Mouse (Mus musculus) activated CD4-positive, CD25-positive, alpha-beta regulatory T cell, adult 4 months (primary cell): ENCODE results near the gene Gm49416. TPM values are rescaled to one million over a fixed set of nuclear protein-coding genes. Genes with fewer than 3 reads are reported as not detected.
A peak's percentile ranks its signal among the peaks of the same experiment; 100 is the strongest.
"Not testable (repeated sequence)": the region's sequence is repeated elsewhere in the genome, so short reads cannot be mapped to it uniquely, and the experiment has no call there.

ENCODE experiments used
- ATAC-seq: one replicate; pipeline ENCODE4 v1.8.0; 2017
- polyA plus RNA-seq, 2 experiments: library from polyadenylated mRNA; unstranded; fragments of 100-300 nt; shearing (Covaris generic); gene quantifications; one replicate each; pipeline ENCODE4 v1.2.1; 2017

Gene Gm49416
- polyA plus RNA-seq, result 1 to 10 TPM in 1 of 2 experiments, not detected in 1; 1.5 TPM

DNA sequence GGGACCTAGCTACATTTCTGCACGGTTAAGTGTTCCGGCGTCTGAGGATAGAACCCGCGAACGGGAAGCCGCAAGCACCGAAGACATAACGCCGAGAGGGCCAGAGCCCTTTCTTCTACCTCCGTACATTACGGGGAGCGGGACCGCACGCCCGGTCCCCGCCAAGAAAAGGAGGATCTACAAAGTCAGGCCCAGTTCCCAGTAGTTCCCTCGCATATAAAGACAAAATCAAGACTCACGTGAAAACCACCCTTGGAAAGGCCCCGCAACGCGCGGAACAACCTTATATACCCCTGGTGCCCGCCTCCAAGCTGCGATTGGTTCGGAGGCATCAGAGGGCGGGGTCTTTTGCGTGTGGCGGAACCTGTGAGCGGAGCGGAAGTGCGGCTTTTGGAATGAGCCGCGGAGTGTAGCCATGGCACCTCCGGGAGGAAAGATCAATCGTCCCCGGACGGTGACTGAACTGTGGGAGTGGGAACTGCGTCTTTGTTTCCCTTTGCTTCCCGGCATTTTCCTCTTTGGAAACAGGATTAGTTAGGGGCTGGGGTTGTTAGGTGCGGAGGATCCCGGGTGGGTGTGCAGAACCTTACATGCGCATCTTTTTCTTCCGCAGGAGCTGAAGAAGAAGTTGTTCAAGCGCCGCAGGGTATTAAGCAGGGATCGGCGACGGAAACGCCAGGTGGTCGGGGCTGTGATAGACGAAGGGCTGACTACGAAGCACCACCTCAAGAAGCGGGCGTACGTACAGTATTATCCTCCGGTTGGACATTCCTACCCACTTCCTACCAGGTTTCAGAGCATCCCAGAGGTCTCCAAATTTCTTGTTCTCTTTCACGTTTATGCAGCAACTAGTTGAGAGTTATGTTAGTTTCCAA, at the start of gene Gm49416, which contains the start of gene 1810009A15Rik:
TSS of gene Gm49416 (plus strand) at position 416 of the 875 bp plus-strand sequence.
TSS of gene 1810009A15Rik (plus strand) at position 343 of the 875 bp plus-strand sequence.
- ATAC-seq, result peak; percentile 87

DNA sequence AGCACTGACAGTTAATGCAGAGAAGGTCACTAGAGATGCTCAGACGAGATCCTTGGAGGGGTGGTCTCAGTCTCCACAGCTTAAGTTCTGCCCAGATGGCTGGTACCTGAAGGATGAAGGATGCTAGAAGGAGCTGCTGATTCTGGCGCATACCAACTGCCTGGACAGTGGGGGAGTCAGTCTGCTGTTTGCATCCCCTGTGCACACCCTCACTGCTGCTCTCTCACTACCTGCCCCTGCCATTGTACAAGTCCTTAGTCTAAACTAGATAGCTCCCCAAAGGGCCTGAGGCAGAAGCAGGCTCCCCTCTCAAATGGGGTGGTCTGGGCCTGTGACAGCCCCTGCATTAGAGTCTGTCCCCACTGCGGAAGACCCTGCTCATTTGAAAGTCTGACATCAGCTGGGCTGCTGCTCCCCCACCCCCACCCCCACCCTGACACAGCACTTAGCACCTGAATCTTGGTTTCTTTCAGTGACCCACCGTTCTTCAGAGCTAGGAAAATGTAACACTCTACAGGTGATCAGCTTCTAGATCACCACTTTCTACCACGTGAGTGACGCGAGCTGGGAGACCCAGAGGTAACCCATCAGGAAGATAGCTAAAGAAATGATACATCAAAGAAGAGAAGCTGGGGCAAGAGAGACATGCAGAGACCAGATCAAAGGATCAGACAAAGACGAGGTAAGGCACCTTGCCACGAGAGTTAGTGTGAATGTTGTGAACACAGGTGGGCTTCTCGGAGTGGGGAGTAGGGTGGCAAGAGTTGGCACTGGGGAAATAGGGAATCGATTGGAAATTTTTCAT, 49.4 kb upstream of the Gm49416 start, which contains the start of gene Gng3:
TSS of gene Gng3 (minus strand) at position 92 of the 805 bp plus-strand sequence.
- no peak for ATAC-seq

DNA sequence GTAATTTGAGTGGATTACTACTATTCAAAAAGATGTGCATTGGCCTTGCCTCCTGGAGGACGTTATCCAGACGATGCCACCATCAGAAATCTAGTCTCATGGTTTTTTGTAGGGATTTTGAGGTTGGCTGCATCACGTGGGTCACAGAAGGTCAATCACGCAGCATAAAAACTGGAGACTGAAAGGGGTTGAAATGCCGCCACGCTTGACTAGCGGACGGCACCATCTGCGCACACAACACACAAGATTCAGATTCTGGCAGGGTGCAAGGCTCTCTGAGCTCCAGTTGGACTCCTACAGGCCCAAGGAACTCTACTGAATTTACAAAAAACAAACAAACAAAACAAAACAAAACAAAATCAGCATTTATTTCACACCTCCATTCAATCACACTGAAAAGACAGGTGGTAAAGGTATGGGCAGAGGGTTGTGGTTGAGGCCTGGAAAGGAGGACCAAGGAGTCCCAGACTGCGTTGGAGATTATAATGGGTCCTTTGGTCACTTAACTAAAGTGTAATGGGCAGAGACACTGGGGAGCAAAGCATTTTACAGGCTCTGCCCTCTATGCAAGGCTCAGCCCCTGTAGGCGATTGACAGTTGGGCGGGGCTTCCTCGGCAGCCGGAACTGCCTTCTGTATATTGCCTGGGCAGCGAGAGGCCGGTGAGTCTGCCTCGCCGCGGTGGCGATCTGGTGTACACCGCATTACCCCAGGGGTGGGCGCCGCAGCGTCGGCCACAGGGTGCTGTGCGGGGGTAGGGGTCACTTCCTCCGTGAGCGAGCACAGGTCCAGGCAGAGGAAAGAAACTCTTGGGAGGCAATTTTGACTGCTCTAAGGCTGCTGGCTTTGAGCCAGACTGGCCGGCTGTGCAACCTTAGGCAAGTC, 48.6 kb upstream of the Gm49416 start:
- ATAC-seq, result peak; percentile 17

DNA sequence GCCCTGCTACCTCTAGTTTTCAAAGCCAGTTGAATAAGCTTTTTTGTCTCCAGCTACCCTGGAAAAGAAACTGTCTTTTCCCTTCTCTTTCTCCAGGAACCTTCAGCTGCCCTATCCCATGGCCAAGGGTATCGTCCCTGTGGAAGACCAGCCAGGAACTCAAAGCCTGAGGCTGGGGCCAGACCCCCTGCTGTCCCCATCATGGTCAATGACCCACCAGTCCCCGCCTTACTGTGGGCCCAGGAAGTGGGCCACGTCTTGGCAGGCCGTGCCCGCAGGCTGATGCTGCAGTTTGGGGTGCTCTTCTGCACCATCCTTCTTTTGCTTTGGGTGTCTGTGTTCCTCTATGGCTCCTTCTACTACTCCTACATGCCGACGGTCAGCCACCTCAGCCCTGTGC, 47.7 kb upstream of the Gm49416 start:
- no peak for ATAC-seq

DNA sequence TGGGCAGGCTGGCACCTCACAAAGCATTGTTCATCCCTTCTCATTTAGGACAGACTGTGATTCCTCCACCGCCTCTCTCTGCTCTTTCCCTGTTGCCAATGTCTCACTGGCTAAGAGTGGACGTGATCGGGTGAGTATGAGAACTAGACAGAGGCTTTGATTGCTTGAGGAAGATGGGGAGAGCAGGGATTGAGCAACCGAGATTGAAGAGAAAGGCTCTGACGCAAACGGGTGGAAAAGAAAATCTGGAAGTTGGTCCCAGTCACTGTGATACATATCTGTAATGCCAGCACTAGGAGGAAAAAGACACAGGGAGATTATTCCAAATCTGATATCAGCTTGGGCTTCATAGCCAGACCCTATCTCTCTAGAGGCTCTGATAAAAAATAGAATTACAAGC, 45.8 kb upstream of the Gm49416 start:
- no peak for ATAC-seq

DNA sequence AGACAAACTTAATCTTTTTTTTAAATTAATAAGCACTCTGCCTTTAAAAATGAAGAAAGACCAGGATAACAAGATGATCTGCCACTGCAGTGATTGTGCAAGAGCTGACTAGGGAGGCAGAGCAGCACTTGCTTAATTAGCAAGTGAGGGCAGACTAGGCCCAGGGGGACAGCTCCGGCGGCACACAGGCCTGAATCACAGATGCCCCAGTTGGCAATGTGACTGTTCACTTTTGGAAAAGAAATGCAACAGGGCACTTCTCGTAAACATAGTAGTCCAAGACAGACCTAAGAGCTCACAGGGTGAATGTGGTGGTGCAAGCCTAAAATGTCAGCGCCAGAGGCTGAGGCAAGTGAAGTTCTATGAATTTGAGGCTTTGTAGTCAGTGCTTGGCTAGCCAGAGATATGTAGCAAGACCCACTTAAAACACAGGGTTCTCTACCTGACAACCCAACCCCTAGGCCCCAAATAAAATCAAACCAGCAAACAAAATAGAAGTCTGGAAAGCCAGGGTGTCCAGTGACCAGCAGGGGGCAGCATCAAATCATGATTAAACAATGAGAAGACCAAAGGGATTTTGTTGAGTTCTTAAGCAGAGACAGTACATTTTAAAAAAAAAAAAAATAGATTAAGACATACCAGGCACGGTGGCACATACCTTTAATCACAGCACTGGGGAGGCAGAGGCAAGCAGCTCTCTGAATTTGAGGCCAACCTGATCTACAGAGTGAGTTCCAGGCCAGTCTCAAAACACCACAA, 44.2 kb upstream of the Gm49416 start:
- no peak for ATAC-seq

DNA sequence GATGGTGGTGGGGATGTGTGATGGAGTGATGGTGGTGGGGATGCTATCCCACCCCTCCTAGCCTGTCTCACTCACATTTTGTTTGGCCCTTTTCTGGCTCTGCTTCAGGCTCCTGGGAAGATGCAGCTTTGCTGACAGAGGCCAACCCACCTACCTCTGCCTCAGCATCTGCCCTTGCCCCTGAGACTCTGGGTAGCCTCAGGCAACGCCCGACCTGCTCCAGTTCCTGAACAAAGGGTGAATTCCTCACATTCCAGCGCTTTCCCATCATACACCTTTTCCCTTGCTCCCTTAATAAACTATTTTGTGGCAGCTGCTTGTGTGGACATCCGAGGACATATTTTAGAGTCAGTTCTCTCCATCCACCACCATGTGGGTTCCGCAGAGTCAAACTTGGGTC, 40.4 kb upstream of the Gm49416 start:
- ATAC-seq, result no peak

DNA sequence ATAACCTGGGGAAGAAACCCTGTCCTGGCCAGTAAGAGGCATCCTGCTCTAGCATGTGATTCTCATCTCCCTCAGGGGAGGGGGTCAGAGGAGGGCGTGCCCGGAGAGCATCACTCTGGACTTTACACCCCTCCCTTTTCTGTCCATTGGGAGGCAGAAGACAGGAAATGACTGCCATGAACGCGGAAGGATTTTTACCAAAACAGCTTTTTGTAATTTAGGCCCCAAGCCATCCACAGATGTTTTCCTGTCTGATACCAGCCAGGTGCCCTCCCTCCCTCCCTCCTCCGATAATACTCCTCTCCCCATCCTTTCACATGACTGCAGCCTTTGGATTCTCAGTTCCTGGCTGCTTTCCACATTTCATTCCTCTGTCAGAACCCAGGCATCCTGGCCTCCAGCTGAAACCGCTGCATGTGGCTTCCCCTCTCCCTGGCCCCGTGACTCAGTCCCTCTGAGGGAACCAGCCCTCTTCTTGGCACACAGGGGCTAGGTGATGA, 38.3 kb upstream of the Gm49416 start, which contains the start of gene Lrrn4cl:
TSS of gene Lrrn4cl (plus strand) at position 367 of the 500 bp plus-strand sequence.
- ATAC-seq, result no peak

DNA sequence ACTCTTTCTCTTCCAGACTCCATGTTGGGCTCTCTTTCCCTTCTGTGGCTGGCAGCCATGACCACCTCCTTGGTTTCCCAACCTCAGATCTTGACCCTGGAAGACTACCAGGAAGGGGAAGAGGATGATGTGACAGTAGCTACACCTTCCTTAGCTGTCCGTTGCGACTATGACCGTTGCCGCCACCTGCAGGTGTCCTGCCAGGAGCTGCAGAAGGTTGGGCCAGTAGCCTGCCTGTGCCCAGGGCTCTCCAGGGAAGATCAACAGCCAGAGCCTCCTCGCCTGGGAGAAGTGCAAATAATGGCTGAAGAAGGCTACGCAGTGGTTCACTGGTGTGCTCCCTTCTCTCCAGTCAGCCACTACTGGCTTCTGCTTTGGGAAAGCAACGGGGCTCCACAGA, 37.1 kb upstream of the Gm49416 start:
- ATAC-seq, result no peak

DNA sequence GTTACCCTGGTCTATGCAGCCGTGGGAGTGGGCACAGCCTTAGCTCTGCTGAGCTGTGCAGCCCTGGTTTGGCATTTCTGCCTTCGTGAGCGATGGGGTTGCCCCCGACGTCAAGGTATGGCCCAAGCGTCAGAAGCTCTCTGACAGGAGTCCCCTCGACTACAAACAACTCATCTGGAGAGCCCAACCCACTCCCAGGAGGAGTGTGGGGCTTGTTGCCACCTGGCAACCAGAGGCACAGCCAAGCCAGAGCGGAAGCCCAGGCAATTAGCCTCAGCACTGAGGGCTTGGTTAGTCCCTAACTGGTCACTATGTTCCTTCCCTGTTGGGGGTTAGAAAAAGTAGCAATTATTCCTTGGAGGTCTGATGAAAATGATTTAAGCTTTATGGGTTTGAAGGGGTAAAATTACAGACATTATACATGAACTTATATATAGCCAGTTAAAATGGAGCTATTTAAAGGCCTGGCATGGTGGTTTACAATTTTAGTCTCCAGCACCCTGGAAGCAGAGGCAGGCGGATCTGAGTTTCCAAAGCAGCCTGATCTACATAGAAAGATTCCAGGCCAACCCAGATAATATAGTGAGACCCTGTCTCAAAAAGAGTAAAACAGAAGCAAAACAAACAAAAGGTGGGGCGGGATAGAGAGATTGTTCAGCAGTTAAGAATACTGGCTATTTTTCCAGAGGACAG, 36.3 kb upstream of the Gm49416 start:
- ATAC-seq, result no peak

DNA sequence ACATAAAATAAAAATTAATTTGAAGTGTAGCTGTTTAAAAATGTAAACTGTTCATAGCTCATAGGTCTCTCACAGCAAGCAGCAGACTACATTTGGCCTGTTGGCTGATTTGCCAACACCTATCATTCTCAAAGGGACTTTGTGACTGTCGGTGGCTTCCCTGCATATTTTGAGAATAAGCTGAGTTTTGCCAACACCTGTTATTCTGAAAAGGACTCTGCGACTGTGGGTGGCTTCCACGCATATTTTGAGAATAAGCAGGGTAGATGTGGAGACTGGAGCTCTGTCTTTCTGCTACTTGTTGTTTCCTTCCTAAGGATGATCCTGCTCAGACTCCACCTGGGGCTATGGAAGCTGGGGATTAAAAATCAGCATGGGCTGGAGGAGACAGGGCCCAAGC, 35.6 kb upstream of the Gm49416 start:
- ATAC-seq, result no peak

DNA sequence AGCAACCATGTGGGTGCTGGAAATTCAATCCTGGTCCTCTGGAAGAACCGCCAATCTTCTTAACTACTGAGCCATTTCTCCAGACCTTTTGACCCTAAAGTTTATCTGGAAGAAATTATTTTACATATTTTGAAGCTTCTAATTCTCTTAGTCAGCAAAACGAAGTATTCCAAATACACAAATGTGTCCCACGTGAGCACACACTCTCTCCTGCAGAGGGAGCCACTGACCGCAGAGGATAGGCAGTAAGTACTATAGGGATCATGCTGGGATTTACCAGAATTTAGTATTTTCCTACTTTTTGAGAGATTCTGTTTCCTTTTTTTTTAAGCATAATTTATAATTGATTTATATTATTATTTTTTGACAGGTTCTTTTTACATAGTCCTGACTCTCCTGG, 31.0 kb upstream of the Gm49416 start:
- no peak for ATAC-seq

DNA sequence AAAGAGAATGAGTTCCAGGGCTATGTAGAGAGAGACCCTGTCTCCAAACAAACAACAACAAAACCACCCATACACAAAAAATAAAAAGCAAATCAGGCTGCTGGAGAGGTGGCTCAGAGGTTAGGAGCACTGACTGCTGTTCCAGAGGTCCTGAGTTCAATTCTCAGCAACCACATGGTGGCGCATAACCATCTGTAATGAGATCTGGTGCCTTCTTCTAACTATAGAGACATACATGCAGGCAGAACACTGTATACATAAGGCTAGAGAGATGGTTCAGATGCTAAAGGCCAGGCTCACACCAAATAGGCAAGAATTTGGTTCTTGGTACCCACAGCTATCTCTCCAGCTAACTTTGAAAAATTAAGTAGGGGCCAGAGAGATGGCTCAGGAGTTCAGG, 29.7 kb upstream of the Gm49416 start:
- no peak for ATAC-seq

DNA sequence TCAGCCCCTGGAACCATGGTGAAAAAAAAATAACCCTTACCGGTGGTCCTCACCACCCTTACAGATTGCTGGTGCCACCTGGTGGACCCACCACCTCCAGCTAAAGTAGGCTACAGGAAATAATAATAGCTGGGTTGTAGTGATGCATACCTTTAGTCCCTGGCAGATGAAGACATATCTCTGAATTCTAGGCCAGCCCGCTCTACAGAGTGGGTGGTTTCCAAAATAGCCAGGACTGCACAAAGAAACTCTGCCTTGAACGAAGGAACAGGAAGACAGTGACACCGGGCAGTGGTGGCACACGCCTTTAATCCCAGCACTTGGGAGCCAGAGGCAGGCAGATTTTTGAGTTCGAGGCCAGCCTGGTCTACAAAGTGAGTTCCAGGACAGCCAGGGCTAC, 24.5 kb upstream of the Gm49416 start:
- no peak for ATAC-seq

DNA sequence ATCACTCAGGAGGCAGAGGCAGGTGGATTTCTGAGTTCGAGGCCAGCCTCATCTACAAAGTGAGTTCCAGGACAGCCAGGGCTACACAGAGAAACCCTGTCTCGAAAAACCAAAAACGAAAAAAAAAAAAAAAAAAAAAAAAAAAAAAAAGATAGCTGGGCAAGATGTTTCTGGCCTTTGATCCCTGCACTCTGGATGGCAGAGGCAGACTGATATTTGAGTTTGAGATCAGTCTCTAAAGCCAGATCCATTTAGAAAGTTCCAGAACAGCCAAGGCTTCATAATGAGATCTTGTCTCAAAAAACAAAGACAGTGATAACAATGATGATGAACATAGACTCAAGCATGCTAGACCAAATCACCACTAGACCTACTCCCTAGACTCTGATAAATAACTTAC, 18.3 kb upstream of the Gm49416 start:
- ATAC-seq, result not testable (repeated sequence)

DNA sequence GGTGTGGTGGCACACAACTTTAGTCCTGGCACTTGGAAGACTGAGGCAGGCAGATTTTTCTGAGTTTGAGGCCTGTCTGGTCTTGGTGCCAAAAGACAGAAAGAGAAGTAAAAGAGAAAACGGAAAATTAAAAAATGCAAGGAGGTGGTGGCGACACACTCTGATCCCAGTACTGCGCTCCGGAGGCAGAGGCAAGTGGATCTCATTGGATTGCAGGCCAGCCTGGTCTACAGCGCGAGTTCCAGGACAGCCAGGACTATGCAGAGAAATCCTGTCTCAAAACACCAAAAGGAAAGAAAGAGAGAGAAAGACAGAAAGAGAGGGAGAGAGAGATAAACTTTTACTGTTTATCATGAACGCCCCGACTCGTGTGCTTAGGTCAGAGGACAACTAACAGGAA, 17.9 kb upstream of the Gm49416 start:
- ATAC-seq, result no peak

DNA sequence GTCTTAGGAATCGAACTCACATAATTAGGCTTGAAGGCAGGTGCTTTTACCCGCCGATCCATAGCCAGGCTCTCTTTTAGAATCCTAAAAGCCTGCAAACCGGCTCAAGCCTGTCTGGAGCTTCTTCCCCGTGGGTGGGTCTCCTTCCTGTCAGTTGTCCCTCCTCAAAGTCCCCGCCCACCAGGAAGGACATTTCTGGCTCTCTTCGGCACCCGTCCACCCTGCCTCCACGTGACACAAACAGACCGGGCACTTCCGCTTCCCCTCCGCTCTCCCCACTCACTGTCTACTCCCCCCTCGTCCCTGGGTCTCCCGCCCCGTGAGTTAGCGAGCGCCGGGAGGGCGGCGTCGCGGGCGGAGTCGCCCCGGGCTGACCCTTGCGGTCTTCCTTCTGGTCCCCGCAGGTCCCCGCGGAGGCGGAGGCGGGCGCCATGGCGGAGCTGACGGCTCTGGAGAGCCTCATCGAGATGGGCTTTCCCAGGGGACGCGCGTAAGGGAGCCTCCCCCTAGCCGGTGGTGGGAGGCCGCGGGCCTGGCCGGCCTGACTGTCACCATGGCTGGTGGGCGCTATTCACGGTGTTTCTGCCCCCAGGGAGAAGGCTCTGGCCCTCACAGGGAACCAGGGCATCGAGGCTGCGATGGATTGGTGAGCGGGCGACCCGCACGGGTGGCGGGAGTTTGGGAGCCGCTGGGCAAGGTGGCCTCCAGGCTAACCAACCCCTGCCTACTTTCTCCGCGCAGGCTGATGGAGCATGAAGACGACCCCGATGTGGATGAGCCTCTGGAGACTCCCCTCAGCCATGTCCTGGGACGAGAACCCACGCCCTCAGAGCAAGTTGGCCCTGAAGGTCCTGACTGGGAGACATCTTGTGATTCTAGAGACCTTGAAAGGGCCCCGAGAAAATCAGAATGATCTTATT, 17.2 kb upstream of the Gm49416 start, which contains the start of gene Ubxn1:
TSS of gene Ubxn1 (plus strand) at position 230 of the 920 bp plus-strand sequence.
- ATAC-seq, result peak; percentile 93

DNA sequence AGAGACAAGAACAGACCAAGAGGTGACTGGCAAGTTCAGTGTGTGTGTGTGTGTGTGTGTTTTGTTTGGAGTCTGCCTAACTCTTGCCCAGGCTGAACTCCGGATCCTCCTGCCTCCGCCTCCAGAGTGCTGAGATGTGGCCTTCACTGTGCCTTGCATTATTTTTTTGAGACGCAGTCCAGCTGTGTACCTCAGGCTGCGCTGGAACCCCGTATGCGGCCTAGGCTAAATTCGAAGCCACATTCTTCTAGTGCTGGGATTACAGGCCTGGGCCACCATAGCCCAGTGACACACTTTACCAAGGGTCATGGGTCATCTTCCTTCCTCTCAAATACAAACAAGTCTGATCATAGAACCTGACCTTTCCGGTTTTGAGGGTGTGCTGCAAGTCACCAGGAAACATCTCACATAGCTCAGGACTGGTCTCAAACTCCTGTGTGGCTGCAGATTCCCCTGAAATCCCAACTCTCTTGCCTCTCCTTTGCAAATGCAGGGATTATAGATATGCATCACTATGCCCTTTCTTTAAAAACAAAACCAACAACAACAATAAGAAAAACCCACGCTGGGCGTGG, 16.4 kb upstream of the Gm49416 start:
- no peak for ATAC-seq

DNA sequence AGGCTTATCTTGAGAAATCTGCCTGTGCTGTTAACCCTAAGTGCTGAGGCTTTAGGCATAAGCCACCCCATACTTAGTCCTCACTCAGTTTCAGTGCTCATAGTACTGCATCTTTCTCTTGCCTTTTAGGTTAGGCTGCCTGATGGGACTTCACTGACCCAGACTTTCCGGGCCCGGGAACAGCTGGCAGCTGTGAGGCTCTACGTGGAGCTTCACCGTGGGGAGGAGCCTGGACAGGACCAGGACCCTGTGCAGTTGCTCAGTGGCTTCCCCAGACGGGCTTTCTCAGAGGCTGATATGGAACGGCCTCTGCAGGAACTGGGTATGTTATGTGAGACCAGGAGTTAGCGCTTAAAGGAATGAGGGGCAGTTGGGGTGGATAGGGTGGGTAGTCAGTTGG, 13.7 kb upstream of the Gm49416 start:
- no peak for ATAC-seq
